In genomic region chr2:28911331-28912038, GRCm38 (mm10) we compare ENCODE assay signal across 12 mouse cellular contexts. TPM values are rescaled to one million over a fixed set of nuclear protein-coding genes. Genes with fewer than 3 reads are reported as not detected.
DNase-seq lines count a peak whose midpoint lies in the region; ATAC-seq lines count a peak whose summit lies in the region.
"Had no signal": no experiment of that assay in that cellular context is flagged by ENCODE, and none has a peak within 500 bp of the region (broad histone marks: within the 10 kb centered on the region; RNA-seq: fewer than 3 reads in every experiment).

No protein-coding gene starts in this region.

- WGBS in forebrain, embryonic 11.5 days = under 1% methylated on average over 44 of the region's 44 CpGs
- under 1% methylated on average over 44 of the region's 44 CpGs for WGBS in forebrain, embryonic 16.5 days
- WGBS in hindbrain, embryonic 12.5 days = under 1% methylated on average over 44 of the region's 44 CpGs
- WGBS in midbrain, embryonic 16.5 days = under 1% methylated on average over 44 of the region's 44 CpGs

- peaks cover 93% of the 10 kb centered on the region for H3K27me3 ChIP-seq in forebrain, embryonic 11.5 days (ENCODE audit: control insufficient read depth, insufficient read depth, low read length)
- H3K27me3 ChIP-seq in forebrain, embryonic 16.5 days (replicated peaks; ENCODE audit: control insufficient read depth, insufficient read depth, low read length) = peaks cover 77% of the 10 kb centered on the region
- H3K27me3 ChIP-seq in hindbrain, embryonic 12.5 days = peaks cover 99% of the 10 kb centered on the region
- H3K27me3 ChIP-seq in midbrain, embryonic 16.5 days (ENCODE audit: control insufficient read depth, insufficient read depth, low read depth, low read length) = peaks cover 65% of the 10 kb centered on the region

- H3K4me1 ChIP-seq in forebrain, embryonic 11.5 days (replicated peaks; ENCODE audit: control insufficient read depth, insufficient read depth, low read length) = peaks cover 41% of the 10 kb centered on the region
- H3K4me1 ChIP-seq in forebrain, embryonic 16.5 days (replicated peaks; ENCODE audit: control insufficient read depth, insufficient read depth, low read length) = peaks cover 35% of the 10 kb centered on the region
- peaks cover 48% of the 10 kb centered on the region for H3K4me1 ChIP-seq in hindbrain, embryonic 12.5 days
- peaks cover 26% of the 10 kb centered on the region for H3K4me1 ChIP-seq in midbrain, embryonic 16.5 days (ENCODE audit: control insufficient read depth, insufficient read depth, low read length)

- no peaks in the 10 kb centered on the region for H3K9me3 ChIP-seq in forebrain, embryonic 11.5 days (ENCODE audit: control insufficient read depth, low read length)
- H3K9me3 ChIP-seq in forebrain, embryonic 16.5 days (ENCODE audit: control insufficient read depth, low read length) = no peaks in the 10 kb centered on the region
- no peaks in the 10 kb centered on the region for H3K9me3 ChIP-seq in hindbrain, embryonic 12.5 days (replicated peaks)
- no peaks in the 10 kb centered on the region for H3K9me3 ChIP-seq in midbrain, embryonic 16.5 days (replicated peaks; ENCODE audit: control insufficient read depth, low read length, poor library complexity, severe bottlenecking)
- H3K9me3 ChIP-seq: kidney, embryonic 15.5 days; lung, embryonic 15.5 days had no signal

- no peak for ATAC-seq in forebrain, embryonic 11.5 days (replicated peaks; ENCODE audit: low FRiP score)
- no peak for ATAC-seq in forebrain, embryonic 16.5 days
- ATAC-seq in hindbrain, embryonic 12.5 days (ENCODE audit: low FRiP score) = no peak
- ATAC-seq in midbrain, embryonic 16.5 days = no peak

- DNase-seq in forebrain, embryonic 11.5 days (ENCODE audit: low spot score) = peak; percentile 58
- peak; percentile 57 for DNase-seq in ZHBTc4 (ENCODE audit: low read depth, low spot score)
- DNase-seq in gastrocnemius, adult 18-20 months (ENCODE audit: low spot score) = no peak
- DNase-seq in yolk sac, embryonic 10.5 days (ENCODE audit: low spot score) = no peak
- DNase-seq in lung, adult 18-20 months = no peak
- DNase-seq: right cerebral cortex, postnatal 14 days had no signal

- H3K4me3 ChIP-seq in forebrain, embryonic 11.5 days (ENCODE audit: low read depth, low read length) = no peak overlapping the region
- no peak overlapping the region for H3K4me3 ChIP-seq in forebrain, embryonic 16.5 days (replicated peaks; ENCODE audit: low read length)
- H3K4me3 ChIP-seq in hindbrain, embryonic 12.5 days = 0 out of 2 replicates have a peak overlapping the region, but pooled peaks have one; percentile 11
- H3K4me3 ChIP-seq in midbrain, embryonic 16.5 days (ENCODE audit: low read depth, low read length) = peak overlapping the region; percentile 41
- H3K4me3 ChIP-seq: kidney, embryonic 15.5 days; lung, embryonic 15.5 days had no signal

- no peak overlapping the region for H3K27ac ChIP-seq in forebrain, embryonic 11.5 days (ENCODE audit: low read depth, low read length)
- H3K27ac ChIP-seq in forebrain, embryonic 16.5 days (ENCODE audit: low read length) = no peak overlapping the region
- H3K27ac ChIP-seq in hindbrain, embryonic 12.5 days = no peak overlapping the region
- H3K27ac ChIP-seq in midbrain, embryonic 16.5 days (ENCODE audit: low read length) = peak overlapping the region; percentile 82
- H3K27ac ChIP-seq: kidney, embryonic 15.5 days; lung, embryonic 15.5 days had no signal

- no peak overlapping the region for H3K9ac ChIP-seq in forebrain, embryonic 11.5 days (ENCODE audit: low read length)
- no peak overlapping the region for H3K9ac ChIP-seq in forebrain, embryonic 16.5 days (replicated peaks; ENCODE audit: low read depth, low read length)
- H3K9ac ChIP-seq in hindbrain, embryonic 12.5 days = no peak overlapping the region
- H3K9ac ChIP-seq in midbrain, embryonic 16.5 days (ENCODE audit: low read depth, low read length) = peak overlapping the region; percentile 35
- H3K9ac ChIP-seq: kidney, embryonic 15.5 days; lung, embryonic 15.5 days had no signal

- H3K36me3 ChIP-seq in forebrain, embryonic 11.5 days (ENCODE audit: control insufficient read depth, insufficient read depth, low read length) = no peaks in the 10 kb centered on the region
- no peaks in the 10 kb centered on the region for H3K36me3 ChIP-seq in forebrain, embryonic 16.5 days (ENCODE audit: control insufficient read depth, insufficient read depth)
- H3K36me3 ChIP-seq in hindbrain, embryonic 12.5 days = no peaks in the 10 kb centered on the region
- no peaks in the 10 kb centered on the region for H3K36me3 ChIP-seq in midbrain, embryonic 16.5 days (ENCODE audit: control insufficient read depth, insufficient read depth, low read length)
- H3K36me3 ChIP-seq: lung, embryonic 15.5 days had no signal

- no peak overlapping the region for H3K4me2 ChIP-seq in forebrain, embryonic 11.5 days (ENCODE audit: low read depth, low read length, severe bottlenecking)
- H3K4me2 ChIP-seq in forebrain, embryonic 16.5 days (ENCODE audit: low read length) = no peak overlapping the region
- H3K4me2 ChIP-seq in hindbrain, embryonic 12.5 days (replicated peaks) = peak overlapping the region; percentile 4; the same call in 1 of the 2 replicates
- H3K4me2 ChIP-seq in midbrain, embryonic 16.5 days (ENCODE audit: low read length) = peak overlapping the region; percentile 49
- H3K4me2 ChIP-seq: kidney, embryonic 15.5 days; lung, embryonic 15.5 days had no signal

RNA-seq across cellular contexts. Expression of gene Barhl1, which starts 5.0 kb away (rescaled TPM):
- 2.2 and 3.5 TPM in 2 replicates for polyA plus RNA-seq in forebrain, embryonic 11.5 days (2014; fragmentation: Nextera tagmentation; extraction: Ambion mirVana)
- 0.83 and 0.89 TPM in 2 replicates for polyA plus RNA-seq in forebrain, embryonic 16.5 days (2015; fragmentation: Nextera tagmentation; extraction: Ambion mirVana)
- polyA plus RNA-seq in hindbrain, embryonic 12.5 days (2016; fragmentation: Nextera tagmentation; extraction: Ambion mirVana) = 9.0 and 9.9 TPM in 2 replicates
- polyA plus RNA-seq in midbrain, embryonic 16.5 days (2015; fragmentation: Nextera tagmentation; extraction: Ambion mirVana) = 28.9 and 35.2 TPM in 2 replicates
- not detected for total RNA-seq in gastrocnemius, adult 18-20 months (2021)
- polyA plus RNA-seq: heart, embryonic 16.5 days; kidney, embryonic 15.5 days; lung, embryonic 15.5 days had no signal

Comparison
In these comparisons a context has a peak if more than half of its experiments do, and no peak if none do; other contexts are left out.
1. DNase-seq: peak in forebrain, embryonic 11.5 days (single experiment) and ZHBTc4 (single experiment); none in gastrocnemius, adult 18-20 months (single experiment), yolk sac, embryonic 10.5 days (single experiment) and lung, adult 18-20 months (0 of 2).
2. H3K4me2 ChIP-seq: peak in hindbrain, embryonic 12.5 days (single experiment) and midbrain, embryonic 16.5 days (single experiment); none in forebrain, embryonic 11.5 days (single experiment) and forebrain, embryonic 16.5 days (single experiment).
3. H3K4me3 ChIP-seq: peak in hindbrain, embryonic 12.5 days (single experiment) and midbrain, embryonic 16.5 days (single experiment); none in forebrain, embryonic 11.5 days (single experiment) and forebrain, embryonic 16.5 days (single experiment).